Mouse (Mus musculus) midbrain, embryonic 14.5 days (tissue): ENCODE measurements around the gene Dennd1a. TPM values are rescaled to one million over a fixed set of nuclear protein-coding genes. Genes with fewer than 3 reads are reported as not detected.

Experiments used
- ATAC-seq: fragments of 200-750 bp; cut with Nextera tagmentation; 2 replicates; pipeline ENCODE4 v1.8.0; 2017; ENCODE audit warnings: moderate number of reproducible peaks, moderate library complexity; ENCODE audit not compliant: low FRiP score, low TSS enrichment
- DNase-seq: peaks from one replicate; pipeline ENCODE4 v3.0.0-alpha.2; 2015
- H3K27ac ChIP-seq: fragments of 300-500 bp; sonication (generic); replicated peaks from 2 replicates; pipeline ENCODE4 v1.5.1; 2014; ENCODE audit warnings: mild to moderate bottlenecking, low read depth, low read length, moderate library complexity
- H3K27me3 ChIP-seq: fragments of 300-500 bp; sonication (generic); 2 replicates; pipeline ENCODE4 v1.6.1; 2014; ENCODE audit warnings: low read length, control low read depth, mixed read lengths; ENCODE audit not compliant: control insufficient read depth, insufficient read depth
- H3K36me3 ChIP-seq: fragments of 300-500 bp; sonication (generic); 2 replicates; pipeline ENCODE4 v1.6.1; 2014; ENCODE audit warnings: low read length, control low read depth; ENCODE audit not compliant: control insufficient read depth, insufficient read depth
- H3K4me1 ChIP-seq: fragments of 300-500 bp; sonication (generic); 2 replicates; pipeline ENCODE4 v1.6.1; 2014; ENCODE audit warnings: mild to moderate bottlenecking, antibody characterized with exemption, low read length, control low read depth; ENCODE audit not compliant: control insufficient read depth, insufficient read depth
- H3K4me2 ChIP-seq: fragments of 300-500 bp; sonication (generic); 2 replicates; pipeline ENCODE4 v1.6.1; 2014; ENCODE audit warnings: mild to moderate bottlenecking, low read length, moderate library complexity
- H3K4me3 ChIP-seq: fragments of 300-500 bp; sonication (generic); replicated peaks from 2 replicates; pipeline ENCODE4 v1.5.1; 2014; ENCODE audit warnings: low read depth, low read length
- H3K9ac ChIP-seq: fragments of 300-500 bp; sonication (generic); replicated peaks from 2 replicates; pipeline ENCODE4 v1.6.1; 2014; ENCODE audit warnings: mild to moderate bottlenecking, low read length, moderate library complexity
- H3K9me3 ChIP-seq: fragments of 300-500 bp; sonication (generic); 2 replicates; pipeline ENCODE4 v1.6.1; 2016; ENCODE audit warnings: low read length, control low read depth, mixed read lengths; ENCODE audit not compliant: control insufficient read depth
- WGBS: fragments of 180-500 bp; shearing (Covaris S2); extraction: QIAGEN DNeasy Blood & Tissue Kit; methylation state at CpG from one replicate; pipeline ENCODE4 v1.1.7; 2014; 5-methylcytosine and 5-hydroxymethylcytosine counted together
- polyA plus RNA-seq: library from polyadenylated mRNA; unstranded; fragments of >200 nt; fragmentation: Nextera tagmentation; extraction: Ambion mirVana; gene quantifications from 2 replicates; pipeline ENCODE4 v1.2.1, GENCODE M21; 2014

Dennd1a gene
- polyA plus RNA-seq, 1 experiment from 2014 or later: 16.6 TPM

GRCm38 (mm10) chr2:38023054-38023740, 264.0 kb downstream of the Dennd1a start:
- no peak for DNase-seq
- WGBS: 85% methylated on average over 9 of the region's 9 CpGs
- no peak overlapping the region for H3K4me3 ChIP-seq
- no peaks in the 10 kb centered on the region for H3K9me3 ChIP-seq
- H3K4me2 ChIP-seq: no peak overlapping the region
- no peak overlapping the region for H3K9ac ChIP-seq
- ATAC-seq: no peak
- no peaks in the 10 kb centered on the region for H3K4me1 ChIP-seq
- no peaks in the 10 kb centered on the region for H3K27me3 ChIP-seq
- H3K36me3 ChIP-seq: no peaks in the 10 kb centered on the region
- H3K27ac ChIP-seq: no peak overlapping the region

GRCm38 (mm10) chr2:38021166-38021565, 266.0 kb downstream of the Dennd1a start:
- H3K27me3 ChIP-seq: no peaks in the 10 kb centered on the region

GRCm38 (mm10) chr2:38014702-38015101, 272.5 kb downstream of the Dennd1a start:
- peaks cover 21% of the 10 kb centered on the region for H3K4me1 ChIP-seq
- no peaks in the 10 kb centered on the region for H3K36me3 ChIP-seq
- DNase-seq: no peak
- WGBS: 85% methylated on average over 1 of the region's 1 CpGs
- no peak overlapping the region for H3K4me2 ChIP-seq
- 0 out of 2 replicates have a peak overlapping the region, but pooled peaks have one; percentile 5 for H3K27ac ChIP-seq
- H3K27me3 ChIP-seq: no peaks in the 10 kb centered on the region
- peak; percentile 34; the same call in 1 of the 2 replicates for ATAC-seq
- no peaks in the 10 kb centered on the region for H3K9me3 ChIP-seq
- no peak overlapping the region for H3K9ac ChIP-seq
- H3K4me3 ChIP-seq: no peak overlapping the region

More at GRCm38 (mm10) chr2:38021166-38021565, 266.0 kb downstream of the Dennd1a start:
- DNase-seq (peak; percentile 33), ATAC-seq (no peak)
- no peaks in the 10 kb centered on the region for H3K9me3 ChIP-seq
- no peak overlapping the region for H3K27ac ChIP-seq
- no peak overlapping the region for H3K4me2 ChIP-seq
- H3K4me3 ChIP-seq: no peak overlapping the region
- no peak overlapping the region for H3K9ac ChIP-seq
- H3K4me1 ChIP-seq: no peaks in the 10 kb centered on the region
- no peaks in the 10 kb centered on the region for H3K36me3 ChIP-seq
- 65% methylated on average over 9 of the region's 9 CpGs for WGBS

- no peaks in the 10 kb centered on the region for H3K36me3 ChIP-seq
- no peak overlapping the region for H3K9ac ChIP-seq
- H3K27me3 ChIP-seq: no peaks in the 10 kb centered on the region
- DNase-seq: peak; percentile 74
- peaks cover 21% of the 10 kb centered on the region for H3K4me1 ChIP-seq
- peak; percentile 50; the same call in 1 of the 2 replicates for ATAC-seq
- peak overlapping the region; percentile 55 for H3K27ac ChIP-seq
- H3K4me2 ChIP-seq: no peak overlapping the region
- 16% methylated on average over 5 of the region's 5 CpGs for WGBS
- H3K9me3 ChIP-seq: no peaks in the 10 kb centered on the region
- no peak overlapping the region for H3K4me3 ChIP-seq
These were observed 273.3 kb downstream of the Dennd1a start for GRCm38 (mm10) chr2:38013839-38014365.

GRCm38 (mm10) chr2:38007238-38007637, 280.0 kb downstream of the Dennd1a start:
- Histone ChIP-seq H3K9me3 (no peaks in the 10 kb centered on the region), H3K4me3 (no peak overlapping the region), H3K27me3 (no peaks in the 10 kb centered on the region), H3K4me2 (no peak overlapping the region), H3K9ac (no peak overlapping the region), H3K4me1 (0 out of 2 replicates have a peak, but pooled peaks cover 3% of the 10 kb centered on the region), H3K36me3 (no peaks in the 10 kb centered on the region), H3K27ac (no peak overlapping the region)
- WGBS: 78% methylated on average over 1 of the region's 1 CpGs
- ATAC-seq (no peak), DNase-seq (no peak)

- Histone ChIP-seq H3K27ac (no peak overlapping the region), H3K9me3 (no peaks in the 10 kb centered on the region), H3K27me3 (no peaks in the 10 kb centered on the region), H3K4me1 (0 out of 2 replicates have a peak, but pooled peaks cover 3% of the 10 kb centered on the region), H3K4me3 (no peak overlapping the region), H3K36me3 (no peaks in the 10 kb centered on the region), H3K9ac (no peak overlapping the region), H3K4me2 (no peak overlapping the region)
- WGBS: 76% methylated on average over 9 of the region's 9 CpGs
- no peak for DNase-seq
- no peak for ATAC-seq
These were observed 284.0 kb downstream of the Dennd1a start for GRCm38 (mm10) chr2:38003183-38003680.

GRCm38 (mm10) chr2:38001004-38001403, 286.2 kb downstream of the Dennd1a start:
- 94% methylated on average over 1 of the region's 1 CpGs for WGBS
- Histone ChIP-seq H3K27ac (no peak overlapping the region), H3K4me1 (0 out of 2 replicates have a peak, but pooled peaks cover 3% of the 10 kb centered on the region), H3K36me3 (no peaks in the 10 kb centered on the region), H3K4me3 (no peak overlapping the region), H3K27me3 (no peaks in the 10 kb centered on the region), H3K4me2 (no peak overlapping the region), H3K9ac (no peak overlapping the region), H3K9me3 (no peaks in the 10 kb centered on the region)
- ATAC-seq (no peak), DNase-seq (no peak)

GRCm38 (mm10) chr2:37997966-37998365, 289.2 kb downstream of the Dennd1a start:
- no peak for DNase-seq
- no peak overlapping the region for H3K9ac ChIP-seq
- no peaks in the 10 kb centered on the region for H3K9me3 ChIP-seq

GRCm38 (mm10) chr2:37989091-37989490, 298.1 kb downstream of the Dennd1a start:
- ATAC-seq (no peak), DNase-seq (no peak)
- H3K4me3 ChIP-seq: no peak overlapping the region
- H3K4me1 ChIP-seq: 0 out of 2 replicates have a peak, but pooled peaks cover 6% of the 10 kb centered on the region
- H3K36me3 ChIP-seq: no peaks in the 10 kb centered on the region
- no peak overlapping the region for H3K27ac ChIP-seq
- no peaks in the 10 kb centered on the region for H3K9me3 ChIP-seq
- H3K4me2 ChIP-seq: no peak overlapping the region
- H3K9ac ChIP-seq: no peak overlapping the region
- no peaks in the 10 kb centered on the region for H3K27me3 ChIP-seq
- 86% methylated on average over 3 of the region's 3 CpGs for WGBS

More at GRCm38 (mm10) chr2:37997966-37998365, 289.2 kb downstream of the Dennd1a start:
- Histone ChIP-seq H3K36me3 (no peaks in the 10 kb centered on the region), H3K4me1 (no peaks in the 10 kb centered on the region), H3K4me2 (no peak overlapping the region), H3K27ac (no peak overlapping the region), H3K27me3 (no peaks in the 10 kb centered on the region), H3K4me3 (no peak overlapping the region)
- ATAC-seq: no peak
- whole genome bisulfite sequencing: 40% methylated on average over 3 of the region's 3 CpGs
